Mouse (Mus musculus) heart, postnatal 0 days (tissue): Measurements from ENCODE around the gene Ric3.

Source experiments
- CTCF ChIP-seq: IDR thresholded peaks from 2 replicates; pipeline ENCODE4 v1.5.1; 2016; ENCODE audit warnings: antibody characterized with exemption, control low read depth, low read depth
- EP300 ChIP-seq: IDR thresholded peaks from 2 replicates; pipeline ENCODE4 v1.6.1; 2016; ENCODE audit warnings: antibody characterized with exemption, low read depth

- TF ChIP-seq CTCF (peak; percentile 61), EP300 (no peak)
Measured at GRCm38 (mm10) chr7:109098145-109099018, 15.3 kb upstream of the Ric3 start.
